Mouse (Mus musculus) natural killer cell, adult 2 months (primary cell): ENCODE measurements around the gene Tjap1.

Source experiments
- DNase-seq, 2 experiments: peaks; one replicate each; pipeline ENCODE4 v3.0.0; 2022; ENCODE audit warnings: low spot score in 2 of 2

The Tjap1 gene

DNA sequence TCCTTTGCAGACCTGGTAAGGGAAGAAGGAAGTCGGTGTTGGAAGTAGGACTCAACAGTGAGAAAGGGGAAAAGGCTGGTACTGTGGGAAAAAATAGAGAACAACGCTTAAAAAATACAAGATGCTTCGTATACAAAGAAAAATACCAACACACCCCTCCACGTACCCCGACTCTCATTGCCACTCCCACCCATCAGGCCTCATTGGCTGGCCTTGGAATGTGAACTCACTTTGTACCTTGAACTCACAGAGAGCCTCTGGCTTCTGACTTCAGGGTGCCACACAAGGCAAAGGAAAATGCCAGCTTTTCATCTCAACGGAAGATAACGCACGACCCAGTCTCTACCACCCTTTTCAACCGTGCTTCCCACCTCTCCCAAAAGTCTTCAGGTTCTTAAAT lies 314 bp upstream of the Tjap1 start:
- DNase-seq: no peak

DNA sequence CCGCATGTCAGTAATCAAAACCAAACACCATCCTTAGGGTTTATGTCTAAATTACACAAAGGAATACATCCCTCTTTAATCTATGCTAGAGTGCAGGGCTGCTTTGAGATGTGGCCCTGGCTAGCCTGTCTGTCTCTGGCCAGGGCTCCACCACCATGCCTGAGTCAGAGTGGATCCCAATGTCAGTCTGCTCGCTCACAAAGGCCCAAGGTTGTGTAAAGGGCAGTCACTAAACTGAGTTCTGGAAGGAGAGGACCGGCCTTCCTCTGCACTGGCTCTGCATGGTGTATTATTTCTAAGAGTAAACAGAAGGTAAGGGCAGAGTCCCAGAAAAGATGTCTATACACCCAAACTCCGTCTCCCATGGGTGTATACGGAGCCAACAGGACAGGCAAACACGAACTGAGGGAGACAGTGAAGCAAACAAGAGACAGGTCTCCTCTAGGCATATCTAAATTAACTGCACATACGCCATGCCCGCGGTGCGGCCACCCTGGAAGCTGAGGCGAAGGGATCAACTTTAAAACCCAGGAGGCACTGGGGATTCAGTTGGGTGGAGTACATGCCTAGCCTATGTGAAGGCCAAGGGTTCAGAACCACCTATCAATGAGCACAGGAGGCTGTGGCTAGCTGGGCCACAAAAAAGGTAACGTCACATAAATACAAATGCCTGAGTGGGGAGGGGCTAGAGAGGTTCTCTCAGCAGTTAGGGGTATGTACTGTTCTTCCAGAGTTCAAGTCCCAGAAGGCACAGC lies 4.6 kb downstream of the Tjap1 start:
- no peak for DNase-seq

DNA sequence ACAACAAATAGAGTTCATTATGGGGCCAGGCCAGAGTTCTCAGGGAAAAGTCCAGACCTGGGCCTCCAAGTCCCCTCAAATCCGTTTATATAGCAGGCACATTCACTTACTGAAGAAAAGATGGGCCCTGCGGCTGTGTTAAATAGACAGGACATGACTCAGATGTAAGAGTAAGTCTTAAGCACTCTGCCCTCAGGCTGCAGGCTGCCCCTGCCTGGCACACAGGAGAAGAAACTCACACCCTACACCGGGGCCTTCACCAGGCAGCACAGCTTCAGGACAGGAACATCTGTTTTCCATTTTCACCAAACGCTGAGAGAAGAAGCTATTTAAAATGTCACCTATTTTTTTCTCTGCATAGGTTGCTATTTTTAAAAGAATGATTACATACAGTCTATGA lies 5.2 kb downstream of the Tjap1 start:
- no peak for DNase-seq

DNA sequence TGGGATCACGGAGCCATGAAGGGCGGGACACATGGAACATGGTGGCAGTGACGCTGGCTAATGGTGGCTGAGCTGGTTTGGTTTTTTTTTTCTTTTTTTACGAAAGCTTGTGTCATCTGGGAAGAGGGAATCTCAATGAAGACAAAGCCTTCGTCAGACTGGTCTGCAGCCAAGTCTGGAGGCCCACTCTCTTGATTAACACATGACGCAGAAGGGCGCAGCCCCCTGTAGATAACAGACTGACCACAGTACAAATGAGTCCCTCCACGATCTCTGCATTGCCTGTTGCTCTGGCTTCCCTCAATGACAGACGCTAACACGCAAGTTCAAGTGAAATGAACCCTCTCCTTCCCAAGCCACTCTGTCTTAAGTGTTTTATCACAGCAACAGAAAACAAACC lies 7.3 kb downstream of the Tjap1 start:
- DNase-seq: no peak

DNA sequence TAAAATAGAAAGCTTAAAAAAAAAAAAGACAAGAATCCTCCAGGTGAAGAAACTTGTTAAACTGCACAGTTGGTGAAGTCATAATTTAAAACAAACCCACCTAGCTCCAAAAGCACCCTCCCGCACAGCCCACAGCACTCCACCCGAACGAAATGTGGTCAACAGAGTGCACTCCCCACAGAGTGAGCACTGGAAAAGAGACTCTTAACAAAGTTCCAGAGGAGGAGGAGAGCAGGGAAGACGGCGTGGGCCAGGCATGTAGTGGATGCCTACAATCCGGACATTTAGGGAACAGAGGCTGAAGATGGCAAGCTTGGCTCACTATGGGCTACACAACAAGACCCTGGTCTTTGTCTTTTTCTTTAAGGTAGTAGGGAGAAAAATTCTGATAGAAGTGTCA lies 7.8 kb downstream of the Tjap1 start:
- no peak for DNase-seq

DNA sequence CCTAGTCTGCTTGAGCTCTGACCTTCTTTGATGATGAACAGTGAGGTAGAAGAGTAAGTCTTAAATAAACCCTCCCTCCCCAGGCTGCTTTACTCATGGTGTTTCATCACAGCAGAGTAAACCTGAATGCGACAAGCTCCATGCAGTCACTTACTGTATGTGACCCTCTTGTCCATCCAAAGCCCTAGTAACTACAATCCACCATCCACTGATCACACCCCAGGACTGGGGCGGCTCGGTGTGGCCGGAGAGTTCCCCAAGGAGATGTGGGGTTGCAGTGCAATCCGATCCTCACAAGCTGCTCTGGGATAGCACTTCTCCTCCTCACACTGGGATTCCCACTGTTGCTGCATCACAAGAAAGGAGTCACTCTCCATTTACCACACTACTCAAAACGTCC lies 8.4 kb downstream of the Tjap1 start:
- no peak for DNase-seq

DNA sequence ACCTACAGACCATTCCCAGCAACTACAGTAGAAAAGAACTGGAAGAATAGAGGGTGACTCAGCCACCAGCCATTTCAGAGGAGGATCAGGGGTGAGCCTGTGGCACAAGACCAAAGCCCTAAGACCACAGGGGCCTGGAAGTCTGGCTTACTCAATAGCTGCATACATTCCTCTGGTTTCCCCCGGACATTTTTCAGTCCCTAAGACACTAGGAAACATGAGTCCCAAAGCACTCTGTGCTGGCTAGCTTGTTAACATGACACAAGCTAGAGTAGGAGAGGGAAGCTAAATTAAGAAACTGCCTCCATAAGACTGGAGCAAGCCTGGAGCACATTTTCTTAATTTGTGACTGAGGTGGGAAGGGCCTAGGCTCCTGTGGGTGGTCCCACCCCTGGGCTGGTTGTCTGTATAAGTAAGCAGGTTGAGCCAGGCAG lies 9.0 kb downstream of the Tjap1 start:
- DNase-seq: no peak

DNA sequence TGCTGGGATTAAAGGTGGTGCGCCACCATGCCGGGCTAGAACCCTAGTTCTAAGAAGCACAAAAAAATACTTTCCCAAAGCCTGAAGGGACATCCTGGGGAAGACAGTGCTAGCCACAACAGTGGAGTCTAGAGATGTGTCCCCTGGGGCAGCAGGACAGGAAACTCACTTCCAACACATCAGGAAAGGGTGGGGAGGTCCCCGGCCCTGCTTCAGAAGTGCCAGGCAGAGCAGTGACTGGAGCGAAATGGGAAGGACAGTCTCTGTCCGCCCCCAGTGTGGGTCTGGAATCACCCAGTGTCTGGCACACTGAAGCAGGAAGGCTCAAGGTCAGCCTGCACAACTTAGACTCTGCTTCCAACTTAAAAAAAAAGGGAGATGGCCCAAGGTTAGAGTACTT lies 10.2 kb downstream of the Tjap1 start:
- DNase-seq: no peak

DNA sequence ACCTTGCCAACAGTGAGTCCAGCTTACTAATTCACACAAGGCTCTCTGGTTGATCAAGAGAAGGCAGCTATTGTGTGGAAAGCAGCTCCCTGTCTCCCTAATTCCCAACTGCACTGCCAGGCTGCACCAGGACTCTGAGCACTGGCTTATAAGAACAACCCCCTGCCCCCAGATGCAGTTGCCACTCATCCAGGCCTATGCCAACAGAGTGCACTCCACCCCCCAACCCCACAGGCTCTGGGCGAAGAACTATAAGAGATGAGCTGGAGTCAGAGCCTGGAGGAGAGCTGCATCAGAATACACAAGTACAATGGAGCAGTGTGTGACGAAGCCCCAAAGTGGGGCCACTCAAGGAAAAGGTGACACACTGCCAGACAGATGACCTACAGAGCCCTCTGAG lies 10.8 kb downstream of the Tjap1 start:
- no peak for DNase-seq

DNA sequence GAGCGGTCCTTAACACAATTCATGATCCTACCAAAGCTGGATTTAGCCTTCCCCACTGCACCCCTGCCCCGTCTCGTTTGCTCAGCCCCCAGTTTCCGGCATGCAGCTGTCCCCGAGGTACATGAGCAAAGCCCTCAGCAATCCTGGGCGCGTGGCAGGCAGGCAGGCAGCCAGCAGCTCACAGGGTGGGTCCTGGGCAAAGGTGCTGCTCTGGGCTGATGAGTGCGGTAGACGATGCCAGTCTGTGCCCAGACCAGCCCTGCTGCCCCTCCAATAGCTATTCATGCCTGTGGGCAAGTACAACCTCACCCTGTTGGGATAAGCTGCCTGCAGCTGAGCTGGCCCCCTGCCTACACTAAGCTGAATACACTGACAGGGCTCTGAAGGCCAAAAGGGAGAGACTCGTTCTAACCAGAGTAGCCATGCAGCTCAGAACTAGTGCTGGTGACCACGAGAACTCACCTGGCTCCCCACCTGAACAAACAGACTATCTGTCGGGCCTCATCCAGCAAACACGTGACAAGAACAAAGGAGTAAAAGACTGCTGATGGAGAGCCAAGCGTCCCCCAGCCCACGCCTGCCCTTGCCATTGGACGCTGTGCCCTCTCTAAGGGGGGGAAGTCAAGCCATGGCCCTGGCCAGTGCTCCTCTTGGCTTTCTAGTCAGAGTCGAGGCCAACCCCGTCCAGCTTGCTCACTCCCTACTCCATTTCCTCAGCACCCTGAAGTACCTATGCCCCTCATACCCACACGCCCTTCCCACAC lies 12.9 kb downstream of the Tjap1 start:
- DNase-seq: no peak

DNA sequence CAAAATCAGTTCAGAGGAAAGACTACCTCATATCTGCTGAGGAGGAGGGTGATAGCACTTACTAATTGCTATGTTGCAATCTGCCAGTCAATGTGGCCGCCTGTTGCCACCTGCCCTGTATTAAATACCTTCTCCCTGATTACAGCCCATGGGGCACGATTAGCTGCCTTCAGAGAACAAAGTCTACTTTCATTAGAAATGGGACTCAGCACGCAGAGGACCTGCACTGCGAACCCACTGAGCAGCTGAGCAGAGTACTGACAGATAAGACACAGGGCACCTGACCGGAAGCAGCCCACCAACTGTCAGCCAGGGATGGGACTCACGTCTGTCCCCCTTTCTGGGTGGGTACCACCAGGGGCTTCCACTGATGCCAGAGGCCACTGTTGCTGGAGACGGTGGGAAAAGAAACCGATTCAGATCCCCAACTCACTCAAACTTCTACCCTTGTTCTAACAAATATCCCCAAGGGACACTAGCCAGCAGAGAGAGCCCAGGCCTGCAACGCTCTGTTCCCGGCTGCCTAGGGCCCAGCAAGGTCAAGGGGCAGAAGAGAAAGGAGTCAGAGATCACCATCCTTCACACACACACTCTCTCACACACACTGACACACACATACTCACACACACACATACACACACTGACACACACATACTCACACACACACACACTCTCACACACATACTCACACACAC lies 14.7 kb downstream of the Tjap1 start:
- no peak for DNase-seq

DNA sequence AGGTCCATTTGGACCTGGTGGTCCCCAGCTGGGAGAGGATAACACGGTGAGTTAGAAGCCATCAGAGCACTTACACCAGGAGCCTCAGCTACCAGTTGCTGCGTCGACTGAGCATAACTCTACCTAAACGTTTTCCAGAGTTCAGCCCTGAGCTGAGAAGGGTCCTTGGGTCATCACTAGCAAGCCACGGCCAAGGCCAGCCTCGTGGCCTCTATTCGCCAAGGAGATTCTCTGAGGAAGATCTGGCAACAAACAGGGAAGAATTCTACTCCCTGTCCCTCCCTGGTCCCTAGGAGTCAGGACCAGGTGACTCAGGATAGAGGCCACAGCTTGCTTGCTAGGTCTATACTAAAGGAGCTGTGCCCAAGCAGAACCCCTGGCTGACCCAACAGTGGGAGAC lies 15.3 kb downstream of the Tjap1 start:
- no peak for DNase-seq

DNA sequence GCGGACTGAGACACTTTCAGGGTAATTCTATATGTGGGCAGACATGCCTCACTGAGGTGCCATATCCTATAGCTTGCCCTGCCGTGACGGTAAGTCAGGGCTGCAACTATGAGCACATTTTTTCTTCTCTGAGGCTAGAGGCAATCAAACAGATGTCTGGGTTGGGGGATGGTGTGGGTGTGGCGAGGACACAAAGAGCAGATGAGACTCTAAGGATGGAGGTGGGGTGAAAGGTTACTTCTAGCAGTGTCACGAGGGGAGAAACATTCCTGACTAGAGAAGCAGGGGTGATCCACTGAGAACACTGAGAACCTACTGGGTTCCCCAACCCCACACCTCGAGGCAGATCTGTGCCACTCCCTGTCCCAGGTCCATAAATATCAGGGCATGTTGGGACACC lies 15.8 kb downstream of the Tjap1 start:
- no peak for DNase-seq

DNA sequence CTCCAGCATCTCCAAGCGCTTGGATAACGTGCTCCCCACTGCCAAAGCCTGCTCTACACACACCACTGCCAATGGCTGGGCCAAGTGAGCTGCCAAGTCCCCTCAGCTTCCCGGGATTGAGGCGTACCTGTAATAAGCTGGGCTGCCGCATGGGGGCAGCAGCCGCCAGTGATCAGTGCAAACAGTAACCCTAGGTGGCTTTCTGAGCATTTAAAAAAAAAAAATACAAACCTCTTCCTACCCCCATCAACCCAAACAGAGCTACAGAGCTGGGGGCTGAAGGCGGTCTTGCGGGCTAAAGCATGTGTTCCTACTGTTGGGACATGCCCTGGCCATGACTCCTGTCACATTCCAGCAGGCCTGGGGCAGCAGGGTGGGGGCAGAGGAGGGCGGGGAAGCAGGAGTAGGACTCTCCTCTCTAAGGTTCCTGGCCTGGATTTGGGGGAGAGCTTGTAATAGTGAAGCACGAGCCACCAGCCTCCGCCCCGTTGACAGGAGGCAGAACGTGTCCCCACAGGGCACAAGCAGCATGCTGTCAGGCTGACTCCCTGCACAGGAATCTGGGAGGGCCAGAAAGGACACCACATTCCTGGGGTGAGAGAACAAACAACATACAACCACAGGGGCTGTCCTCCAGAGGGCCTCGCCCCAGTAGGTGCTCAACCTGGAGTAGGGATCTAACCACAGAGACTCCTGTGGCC lies 16.8 kb downstream of the Tjap1 start:
- peak; percentile 58 to 75 for DNase-seq

DNA sequence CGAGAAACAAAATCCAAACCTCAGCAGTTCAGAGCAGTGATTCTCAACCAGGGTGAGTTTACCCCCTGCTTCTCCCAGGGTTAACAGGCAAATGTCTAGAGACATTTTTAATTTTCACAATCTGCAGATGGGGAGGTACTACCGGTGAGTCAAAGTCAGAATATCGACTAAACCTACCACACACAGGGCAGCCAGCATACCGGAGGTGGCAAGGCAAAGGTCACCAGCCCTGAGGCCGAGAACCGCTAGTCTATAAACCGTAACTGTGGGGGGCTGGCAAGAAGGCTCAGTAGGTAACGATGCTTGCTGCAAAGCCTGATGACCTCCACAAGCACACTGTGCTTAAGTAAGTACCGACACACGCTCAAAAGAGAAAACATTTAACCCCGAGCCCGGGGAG lies 17.3 kb downstream of the Tjap1 start:
- DNase-seq: no peak

DNA sequence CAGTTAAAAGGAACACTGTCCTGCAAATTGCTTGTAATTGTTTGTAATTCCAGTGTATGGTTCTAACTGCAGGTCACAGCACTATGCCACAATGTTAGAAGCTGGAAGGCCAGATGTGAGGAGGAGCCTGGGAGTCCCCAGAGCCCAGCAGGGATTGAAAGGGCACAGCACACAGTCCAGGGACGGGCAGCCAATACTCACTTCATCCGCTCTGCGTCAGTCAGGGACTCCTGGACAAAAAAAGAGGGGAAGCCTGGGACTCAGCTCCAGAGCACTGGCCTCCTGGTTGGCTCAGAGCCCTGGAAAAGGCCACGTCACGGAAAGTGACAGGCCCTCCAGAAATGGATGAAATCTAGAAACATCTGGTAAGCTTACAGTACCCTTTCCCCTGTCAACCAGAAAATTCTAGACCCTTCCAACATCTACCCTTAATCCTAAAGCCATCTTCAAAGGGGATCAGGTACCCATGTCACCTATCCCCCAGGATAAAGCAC lies 20.6 kb downstream of the Tjap1 start:
- no peak for DNase-seq

DNA sequence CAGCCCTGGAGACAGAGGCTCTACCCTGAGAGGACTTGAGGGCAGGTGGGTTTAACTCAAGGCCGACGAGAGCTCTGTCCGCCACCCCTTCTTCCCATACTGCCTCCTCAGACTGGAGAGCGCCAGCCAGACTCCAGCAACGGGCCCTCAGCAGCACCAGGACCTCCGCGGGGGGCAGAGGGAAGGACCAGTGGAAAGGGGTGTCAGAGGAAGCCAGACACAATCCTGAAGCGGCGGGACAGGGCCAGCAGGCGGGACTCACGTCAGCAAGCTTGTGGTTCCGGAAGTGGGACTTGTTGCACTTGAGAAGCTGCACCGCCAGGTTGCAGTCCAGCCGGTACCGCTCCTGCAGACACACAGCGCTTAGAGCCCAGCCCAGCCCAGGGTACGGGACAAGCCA lies 23.2 kb downstream of the Tjap1 start:
- DNase-seq: no peak

DNA sequence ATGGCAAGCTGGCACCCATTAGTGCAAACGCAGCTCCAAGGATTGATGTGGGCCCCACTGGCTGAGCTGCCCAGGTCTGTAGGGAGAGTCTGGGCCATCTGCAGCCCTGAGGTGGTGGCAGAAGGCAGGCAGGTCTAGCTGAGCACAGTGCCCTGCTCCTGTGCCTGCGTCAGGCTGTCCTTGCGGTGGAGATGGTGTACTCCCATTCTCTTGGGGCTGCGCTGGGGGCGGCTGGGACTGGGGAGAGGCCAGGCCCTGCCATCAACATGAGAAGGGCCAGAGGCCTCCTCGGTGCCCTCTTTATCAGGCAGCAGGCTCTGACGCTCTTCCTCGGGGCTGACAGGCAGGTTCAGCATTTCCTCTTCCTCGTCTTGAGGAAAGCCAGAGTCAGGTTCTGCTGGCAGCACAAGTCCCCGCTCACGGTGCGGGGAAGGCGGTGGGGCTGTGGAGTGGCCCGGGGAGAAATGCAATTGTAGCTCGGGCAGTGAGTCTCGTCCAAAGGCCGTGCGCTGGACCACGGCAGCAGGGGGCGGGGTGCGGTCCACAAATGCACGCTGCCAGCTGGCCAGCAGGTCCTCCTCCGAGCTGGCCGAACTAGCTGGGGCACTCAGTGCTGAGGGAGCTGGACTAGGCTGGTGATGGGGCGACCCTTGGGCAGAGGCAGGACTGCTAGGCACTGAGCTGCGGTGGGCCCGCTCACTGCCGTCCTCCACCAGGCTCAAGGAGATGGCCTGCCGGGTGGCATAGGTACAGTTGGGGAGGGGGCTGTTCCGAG lies 24.4 kb downstream of the Tjap1 start:
- no peak for DNase-seq

DNA sequence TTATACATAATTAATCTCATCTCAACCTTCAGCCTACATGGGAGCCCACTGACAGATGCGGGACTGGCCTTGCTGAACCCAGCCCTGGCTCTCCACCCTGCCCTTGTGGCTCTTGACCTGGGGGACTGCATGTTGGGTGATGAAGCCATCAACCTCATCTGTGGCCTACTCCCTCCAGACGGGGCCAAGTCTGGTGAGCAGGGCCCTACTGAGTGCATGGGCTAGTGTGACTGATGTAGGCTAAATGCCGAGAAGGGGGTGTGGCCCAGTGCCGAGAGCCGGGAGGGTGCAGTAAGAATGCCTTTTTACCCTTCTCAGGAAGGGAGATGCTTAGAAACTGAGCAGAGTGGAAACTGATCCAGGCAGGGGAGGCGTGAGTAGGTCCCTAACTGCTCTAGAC lies 27.7 kb downstream of the Tjap1 start:
- DNase-seq: no peak

DNA sequence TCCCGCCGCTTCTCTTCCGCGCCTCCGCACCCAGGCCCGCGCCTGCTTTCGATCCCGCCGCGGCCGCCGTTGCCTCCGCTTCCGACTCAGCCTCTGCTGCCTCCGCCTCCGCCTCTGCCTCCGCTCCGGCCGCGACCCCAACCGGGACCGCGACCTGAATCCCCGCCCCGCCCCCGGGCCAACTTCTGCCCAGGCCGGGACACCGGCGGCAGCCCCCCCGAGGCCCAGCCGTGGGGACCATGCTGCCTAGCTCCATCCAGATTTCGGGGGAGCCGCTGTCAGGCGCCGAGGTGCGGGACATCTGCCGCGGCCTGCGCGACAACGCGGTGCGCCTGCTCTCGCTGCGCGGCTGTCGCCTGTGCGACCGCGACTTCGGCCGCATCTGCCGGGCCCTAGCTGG lies 28.7 kb downstream of the Tjap1 start:
- peak in 1 of 2 experiments; percentile 32 for DNase-seq

DNA sequence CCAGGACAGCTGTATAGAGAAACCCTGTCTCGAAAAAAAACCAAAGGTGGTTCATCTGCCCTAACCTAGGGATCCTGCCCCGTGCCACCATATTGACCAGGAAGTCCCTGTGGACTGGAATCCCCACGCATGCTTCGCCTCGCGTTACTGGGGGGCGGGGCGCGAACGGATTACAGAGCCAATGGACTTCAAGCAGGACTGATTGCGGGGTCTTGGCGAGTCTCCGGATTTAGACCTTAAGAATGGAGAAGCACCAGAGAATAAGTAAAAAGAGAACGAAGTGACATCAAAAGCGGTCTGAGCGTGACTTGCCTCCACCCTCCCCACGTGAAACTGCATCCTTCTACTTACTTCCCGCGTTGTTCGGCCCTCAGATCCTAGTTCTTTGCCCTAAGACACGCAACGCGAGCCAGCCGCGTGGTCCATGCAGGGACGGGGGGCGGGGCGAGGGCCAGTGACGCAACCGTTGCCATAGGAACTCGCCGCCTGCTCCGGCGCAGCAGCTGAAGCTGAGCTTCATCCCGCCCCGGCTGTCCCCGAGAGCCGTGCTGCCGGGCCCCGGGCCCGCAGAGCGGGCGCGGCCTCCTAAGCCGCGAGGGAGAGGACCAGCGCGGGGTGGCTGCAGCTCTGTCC lies 29.3 kb downstream of the Tjap1 start, which contains the start of gene Lrrc73:
Gene Lrrc73 (plus strand): TSS at position 80 of the 633 bp plus-strand sequence.
- peak; percentile 85 to 89 for DNase-seq
